Mouse (Mus musculus) adrenal gland, adult 18-20 months (tissue): Measurements from ENCODE around the gene Naa16. TPM values are rescaled to one million over a fixed set of nuclear protein-coding genes. Genes with fewer than 3 reads are reported as not detected.
"Not testable (repeated sequence)": the region's sequence is repeated elsewhere in the genome, so short reads cannot be mapped to it uniquely, and the experiment has no call there.

Source experiments
- DNase-seq, 2 experiments: peaks; one replicate each; pipeline ENCODE4 v3.0.0; 2021 to 2022; ENCODE audit warnings: low spot score in 2 of 2
- long read RNA-seq, 2 experiments: library from polyadenylated mRNA; stranded (forward); transcript quantifications; one replicate each; pipeline ENCODE4 v2.0.0; 2021
- total RNA-seq, 2 experiments: library from RNA; stranded (reverse); gene quantifications; 1 replicate in 1 of 2; 2 replicates in 1 of 2; pipeline ENCODE4 v1.2.3; 2021

Naa16 gene
- total RNA-seq = 10 to 100 TPM; 22.7 to 25.1 TPM
- long read RNA-seq, experiment 1, full-length matches to known transcripts = 3 of 8 reads
- long read RNA-seq, experiment 1, partial matches to known transcripts = 2 of 8 reads
- long read RNA-seq, experiment 1, other reads (novel, unspliced or antisense) = 3 of 8 reads
- long read RNA-seq, experiment 2, full-length matches to known transcripts = 1 of 18 reads
- long read RNA-seq, experiment 2, partial matches to known transcripts = 10 of 18 reads
- long read RNA-seq, experiment 2, other reads (novel, unspliced or antisense) = 7 of 18 reads

- DNase-seq = peak; percentile 97 to 98
Measured at GRCm38 (mm10) chr14:79390265-79390926, at the start of gene Naa16. TSS of gene Naa16 (minus strand) at chr14:79390778.

- DNase-seq = no peak
Measured at GRCm38 (mm10) chr14:79434068-79434467, 43.5 kb upstream of the Naa16 start.

- DNase-seq = not testable (repeated sequence)
Measured at GRCm38 (mm10) chr14:79426730-79427365, 36.3 kb upstream of the Naa16 start.

- peak; percentile 84 to 89 for DNase-seq
Measured at GRCm38 (mm10) chr14:79425979-79426729, 35.6 kb upstream of the Naa16 start, which contains the start of gene Kbtbd7. TSS of gene Kbtbd7 (plus strand) at chr14:79426511.

GRCm38 (mm10) chr14:79420083-79420685 lies 29.6 kb upstream of the Naa16 start:
- DNase-seq = no peak

GRCm38 (mm10) chr14:79413121-79413520 lies 22.5 kb upstream of the Naa16 start:
- DNase-seq = no peak

- DNase-seq = no peak
Measured at GRCm38 (mm10) chr14:79410662-79411061, 20.1 kb upstream of the Naa16 start.

GRCm38 (mm10) chr14:79409278-79409830 lies 18.8 kb upstream of the Naa16 start:
- DNase-seq = no peak

- DNase-seq = no peak
Measured at GRCm38 (mm10) chr14:79407641-79408040, 17.1 kb upstream of the Naa16 start.

- peak; percentile 51 to 52 for DNase-seq
Measured at GRCm38 (mm10) chr14:79397321-79398122, 6.9 kb upstream of the Naa16 start, which contains the start of gene Mtrf1. TSS of gene Mtrf1 (plus strand) at chr14:79397772.

- DNase-seq = no peak
Measured at GRCm38 (mm10) chr14:79394564-79394963, 4.0 kb upstream of the Naa16 start.

GRCm38 (mm10) chr14:79393289-79393688 lies 2.7 kb upstream of the Naa16 start:
- no peak for DNase-seq

GRCm38 (mm10) chr14:79389438-79390264 lies 927 bp downstream of the Naa16 start:
- peak in 1 of 2 experiments; percentile 14 for DNase-seq

- DNase-seq = no peak
Measured at GRCm38 (mm10) chr14:79388304-79388703, 2.3 kb downstream of the Naa16 start.

- no peak for DNase-seq
Measured at GRCm38 (mm10) chr14:79383120-79383519, 7.5 kb downstream of the Naa16 start.

GRCm38 (mm10) chr14:79377041-79377440 lies 13.5 kb downstream of the Naa16 start:
- DNase-seq = no peak

- DNase-seq = no peak
Measured at GRCm38 (mm10) chr14:79358055-79358454, 32.5 kb downstream of the Naa16 start.

GRCm38 (mm10) chr14:79346384-79346783 lies 44.2 kb downstream of the Naa16 start:
- no peak for DNase-seq

- no peak for DNase-seq
Measured at GRCm38 (mm10) chr14:79335613-79336012, 55.0 kb downstream of the Naa16 start.
